Mouse (Mus musculus) kidney, embryonic 16.5 days (tissue): ENCODE measurements around the gene Dph5. TPM values are rescaled to one million over a fixed set of nuclear protein-coding genes. Genes with fewer than 3 reads are reported as not detected.
"Not testable (repeated sequence)": the region's sequence is repeated elsewhere in the genome, so short reads cannot be mapped to it uniquely, and the experiment has no call there.

Experiments
- ATAC-seq: fragments of 200-750 bp; cut with Nextera tagmentation; 2 replicates; pipeline ENCODE4 v1.8.0; 2017; ENCODE audit warnings: moderate TSS enrichment; ENCODE audit not compliant: low FRiP score, low TSS enrichment
- H3K27ac ChIP-seq: fragments of 300-500 bp; sonication (generic); 2 replicates; pipeline ENCODE4 v1.5.1; 2014; ENCODE audit warnings: low read length
- H3K27me3 ChIP-seq: fragments of 300-500 bp; sonication (generic); 2 replicates; pipeline ENCODE4 v1.6.1; 2014; ENCODE audit warnings: low read length, control low read depth, mixed read lengths; ENCODE audit not compliant: insufficient read depth
- H3K36me3 ChIP-seq: fragments of 300-500 bp; sonication (generic); 2 replicates; pipeline ENCODE4 v1.6.1; 2014; ENCODE audit warnings: low read length, control low read depth, mixed read lengths; ENCODE audit not compliant: insufficient read depth
- H3K4me1 ChIP-seq: fragments of 300-500 bp; sonication (generic); 2 replicates; pipeline ENCODE4 v1.6.1; 2014; ENCODE audit warnings: low read length, control low read depth, mixed read lengths; ENCODE audit not compliant: insufficient read depth
- H3K4me2 ChIP-seq: fragments of 300-500 bp; sonication (generic); replicated peaks from 2 replicates; pipeline ENCODE4 v1.6.1; 2014; ENCODE audit warnings: low read depth, low read length
- H3K4me3 ChIP-seq: fragments of 300-500 bp; sonication (generic); 2 replicates; pipeline ENCODE4 v1.5.1; 2014; ENCODE audit warnings: mild to moderate bottlenecking, low read length
- H3K9ac ChIP-seq: fragments of 300-500 bp; sonication (generic); replicated peaks from 2 replicates; pipeline ENCODE4 v1.6.1; 2014; ENCODE audit warnings: low read length
- H3K9me3 ChIP-seq: fragments of 300-500 bp; sonication (generic); 2 replicates; pipeline ENCODE4 v1.6.1; 2016; ENCODE audit warnings: low read length, control low read depth
- WGBS: fragments of 180-500 bp; shearing (Covaris S2); extraction: QIAGEN DNeasy Blood & Tissue Kit; methylation state at CpG from one replicate; pipeline ENCODE4 v1.1.7; 2014; 5-methylcytosine and 5-hydroxymethylcytosine counted together
- polyA plus RNA-seq: library from polyadenylated mRNA; unstranded; fragments of >200 nt; fragmentation: Nextera tagmentation; extraction: Ambion mirVana; gene quantifications from 2 replicates; pipeline ENCODE4 v1.2.1, GENCODE M21; 2015

Dph5 gene
- polyA plus RNA-seq, 1 experiment from 2014 or later = 27.3 TPM

GRCm38 (mm10) chr3:115888310-115889106 lies 871 bp downstream of the Dph5 start:
- Histone ChIP-seq H3K4me3 (peak overlapping the region; percentile 93), H3K36me3 (0 out of 2 replicates have a peak, but pooled peaks cover 4% of the 10 kb centered on the region), H3K4me2 (peak overlapping the region; percentile 72), H3K9me3 (no peaks in the 10 kb centered on the region), H3K27ac (no peak overlapping the region), H3K9ac (peak overlapping the region; percentile 59), H3K4me1 (no peaks in the 10 kb centered on the region), H3K27me3 (no peaks in the 10 kb centered on the region)
- peak; percentile 69 for ATAC-seq
- WGBS = 2% methylated on average over 21 of the region's 21 CpGs

- no peak overlapping the region for H3K4me2 ChIP-seq
- WGBS = 86% methylated on average over 4 of the region's 4 CpGs
- ATAC-seq = no peak
- H3K4me1 ChIP-seq = no peaks in the 10 kb centered on the region
- H3K27me3 ChIP-seq = no peaks in the 10 kb centered on the region
- no peak overlapping the region for H3K4me3 ChIP-seq
- no peak overlapping the region for H3K27ac ChIP-seq
- H3K9me3 ChIP-seq = no peaks in the 10 kb centered on the region
- no peak overlapping the region for H3K9ac ChIP-seq
- H3K36me3 ChIP-seq = peaks cover 4% of the 10 kb centered on the region; the same call in 1 of the 2 replicates
These were observed 4.7 kb downstream of the Dph5 start for GRCm38 (mm10) chr3:115892341-115892740.

DNA sequence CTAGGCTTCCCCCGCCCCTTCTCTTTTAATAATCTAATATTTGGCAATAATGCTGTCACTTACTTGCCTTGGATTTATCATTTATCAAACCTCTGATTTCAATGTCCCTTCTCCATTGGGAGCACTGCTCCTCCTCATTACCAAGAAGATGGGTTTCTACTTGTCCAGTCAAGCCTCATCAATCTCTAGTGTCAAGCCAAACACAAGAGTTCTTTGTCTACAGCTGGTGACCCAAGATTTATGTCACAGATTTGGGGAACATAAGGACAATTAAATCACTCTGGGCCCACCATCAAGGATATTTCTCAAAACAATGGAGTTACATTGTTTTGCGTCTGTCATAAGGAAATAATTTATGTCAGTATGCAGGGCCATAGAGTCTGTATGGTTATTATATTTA lies 5.5 kb downstream of the Dph5 start:
- H3K27ac ChIP-seq = no peak overlapping the region
- H3K9me3 ChIP-seq = no peaks in the 10 kb centered on the region
- no peak for ATAC-seq
- H3K27me3 ChIP-seq = no peaks in the 10 kb centered on the region
- H3K4me1 ChIP-seq = no peaks in the 10 kb centered on the region
- H3K4me2 ChIP-seq = no peak overlapping the region
- H3K9ac ChIP-seq = no peak overlapping the region
- WGBS = 85% methylated on average over 2 of the region's 2 CpGs
- peaks cover 4% of the 10 kb centered on the region; the same call in 1 of the 2 replicates for H3K36me3 ChIP-seq
- H3K4me3 ChIP-seq = no peak overlapping the region

GRCm38 (mm10) chr3:115898354-115898948 lies 10.8 kb downstream of the Dph5 start:
- Histone ChIP-seq H3K4me2 (no peak overlapping the region), H3K27ac (no peak overlapping the region), H3K36me3 (peaks cover 9% of the 10 kb centered on the region; the same call in 1 of the 2 replicates), H3K9ac (no peak overlapping the region), H3K9me3 (no peaks in the 10 kb centered on the region), H3K27me3 (no peaks in the 10 kb centered on the region), H3K4me1 (no peaks in the 10 kb centered on the region), H3K4me3 (no peak overlapping the region)
- WGBS = 84% methylated on average over 3 of the region's 3 CpGs
- ATAC-seq = no peak

GRCm38 (mm10) chr3:115902301-115902956 lies 14.8 kb downstream of the Dph5 start:
- H3K27ac ChIP-seq = no peak overlapping the region
- no peaks in the 10 kb centered on the region for H3K27me3 ChIP-seq
- no peak overlapping the region for H3K4me3 ChIP-seq
- H3K4me1 ChIP-seq = no peaks in the 10 kb centered on the region
- H3K9ac ChIP-seq = no peak overlapping the region
- no peak for ATAC-seq
- 88% methylated on average over 9 of the region's 9 CpGs for WGBS
- H3K36me3 ChIP-seq = peaks cover 11% of the 10 kb centered on the region; the same call in 1 of the 2 replicates
- H3K4me2 ChIP-seq = no peak overlapping the region
- H3K9me3 ChIP-seq = no peaks in the 10 kb centered on the region

DNA sequence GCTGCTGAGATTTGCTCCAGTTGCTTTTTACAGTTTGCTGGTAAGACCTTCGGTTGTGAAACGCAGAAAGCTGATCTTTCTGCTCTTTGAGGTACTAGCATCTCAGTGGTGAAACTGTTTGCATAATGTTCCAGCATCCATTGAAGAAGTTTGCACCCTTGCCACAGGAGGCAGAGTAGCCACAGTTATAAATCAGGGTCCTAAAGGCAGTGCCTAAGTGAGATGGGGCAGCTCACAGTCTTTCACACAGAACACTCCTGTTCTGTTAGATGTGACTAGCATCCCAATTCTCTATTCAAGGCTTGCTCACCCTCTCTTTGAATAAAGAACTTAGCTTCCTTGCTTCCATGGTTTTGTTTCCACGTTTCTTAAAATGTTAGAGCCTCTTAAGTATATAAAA lies 17.4 kb downstream of the Dph5 start:
- Histone ChIP-seq H3K36me3 (peaks cover 13% of the 10 kb centered on the region; the same call in 1 of the 2 replicates), H3K4me1 (no peaks in the 10 kb centered on the region), H3K9ac (no peak overlapping the region), H3K27ac (no peak overlapping the region), H3K27me3 (no peaks in the 10 kb centered on the region), H3K4me3 (no peak overlapping the region), H3K9me3 (no peaks in the 10 kb centered on the region), H3K4me2 (no peak overlapping the region)
- WGBS = 91% methylated on average over 3 of the region's 3 CpGs
- no peak for ATAC-seq

- WGBS = 93% methylated on average over 4 of the region's 4 CpGs
- no peak for ATAC-seq
- Histone ChIP-seq H3K4me1 (no peaks in the 10 kb centered on the region), H3K4me3 (no peak overlapping the region), H3K36me3 (peaks cover 9% of the 10 kb centered on the region; the same call in 1 of the 2 replicates), H3K9ac (no peak overlapping the region), H3K4me2 (no peak overlapping the region), H3K27me3 (no peaks in the 10 kb centered on the region), H3K27ac (no peak overlapping the region), H3K9me3 (no peaks in the 10 kb centered on the region)
These were observed 17.9 kb downstream of the Dph5 start for GRCm38 (mm10) chr3:115905567-115905966.

DNA sequence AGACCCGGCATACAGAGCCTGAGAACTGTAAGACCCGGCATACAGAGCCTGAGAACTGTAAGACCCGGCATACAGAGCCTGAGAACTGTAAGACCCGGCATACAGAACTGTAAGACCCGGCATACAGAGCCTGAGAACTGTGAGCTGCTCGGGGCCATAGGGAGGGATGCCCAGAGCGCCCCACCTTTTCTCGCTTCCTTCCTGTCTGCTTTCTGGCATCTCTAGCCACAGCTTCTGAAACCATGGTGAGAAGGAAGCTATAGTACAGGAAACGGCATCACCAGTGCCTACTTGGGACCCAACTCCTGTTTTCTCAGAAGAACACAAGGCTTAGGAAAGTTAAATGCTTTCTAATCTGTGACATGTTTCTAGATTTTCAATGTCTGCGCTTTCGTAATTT lies 19.8 kb downstream of the Dph5 start:
- WGBS = 97% methylated on average over 10 of the region's 11 CpGs

GRCm38 (mm10) chr3:115924401-115925190 lies 37.0 kb downstream of the Dph5 start:
- no peak for ATAC-seq
- WGBS = 85% methylated on average over 4 of the region's 4 CpGs

More for the DNA sequence above, 19.8 kb downstream of the Dph5 start:
- not testable (repeated sequence) for H3K4me1 ChIP-seq, H3K9ac ChIP-seq, H3K4me2 ChIP-seq, H3K36me3 ChIP-seq, H3K9me3 ChIP-seq, H3K27me3 ChIP-seq, H3K4me3 ChIP-seq, H3K27ac ChIP-seq, ATAC-seq

More at GRCm38 (mm10) chr3:115924401-115925190, 37.0 kb downstream of the Dph5 start:
- Histone ChIP-seq H3K27ac (no peak overlapping the region), H3K27me3 (no peaks in the 10 kb centered on the region), H3K9ac (no peak overlapping the region), H3K36me3 (peaks cover 6% of the 10 kb centered on the region; the same call in 1 of the 2 replicates), H3K4me1 (no peaks in the 10 kb centered on the region), H3K4me3 (no peak overlapping the region), H3K4me2 (no peak overlapping the region), H3K9me3 (no peaks in the 10 kb centered on the region)
